Mouse (Mus musculus) kidney, embryonic 16.5 days (tissue): Measurements from ENCODE around the gene Stard13. TPM values are rescaled to one million over a fixed set of nuclear protein-coding genes. Genes with fewer than 3 reads are reported as not detected.

Experiments used
- ATAC-seq: fragments of 200-750 bp; cut with Nextera tagmentation; 2 replicates; pipeline ENCODE4 v1.8.0; 2017; ENCODE audit warnings: moderate TSS enrichment; ENCODE audit not compliant: low FRiP score, low TSS enrichment
- H3K27ac ChIP-seq: fragments of 300-500 bp; sonication (generic); 2 replicates; pipeline ENCODE4 v1.5.1; 2014; ENCODE audit warnings: low read length
- H3K27me3 ChIP-seq: fragments of 300-500 bp; sonication (generic); 2 replicates; pipeline ENCODE4 v1.6.1; 2014; ENCODE audit warnings: low read length, control low read depth, mixed read lengths; ENCODE audit not compliant: insufficient read depth
- H3K36me3 ChIP-seq: fragments of 300-500 bp; sonication (generic); 2 replicates; pipeline ENCODE4 v1.6.1; 2014; ENCODE audit warnings: low read length, control low read depth, mixed read lengths; ENCODE audit not compliant: insufficient read depth
- H3K4me1 ChIP-seq: fragments of 300-500 bp; sonication (generic); 2 replicates; pipeline ENCODE4 v1.6.1; 2014; ENCODE audit warnings: low read length, control low read depth, mixed read lengths; ENCODE audit not compliant: insufficient read depth
- H3K4me2 ChIP-seq: fragments of 300-500 bp; sonication (generic); replicated peaks from 2 replicates; pipeline ENCODE4 v1.6.1; 2014; ENCODE audit warnings: low read depth, low read length
- H3K4me3 ChIP-seq: fragments of 300-500 bp; sonication (generic); 2 replicates; pipeline ENCODE4 v1.5.1; 2014; ENCODE audit warnings: mild to moderate bottlenecking, low read length
- H3K9ac ChIP-seq: fragments of 300-500 bp; sonication (generic); replicated peaks from 2 replicates; pipeline ENCODE4 v1.6.1; 2014; ENCODE audit warnings: low read length
- H3K9me3 ChIP-seq: fragments of 300-500 bp; sonication (generic); 2 replicates; pipeline ENCODE4 v1.6.1; 2016; ENCODE audit warnings: low read length, control low read depth
- WGBS: fragments of 180-500 bp; shearing (Covaris S2); extraction: QIAGEN DNeasy Blood & Tissue Kit; methylation state at CpG from one replicate; pipeline ENCODE4 v1.1.7; 2014; 5-methylcytosine and 5-hydroxymethylcytosine counted together
- polyA plus RNA-seq: library from polyadenylated mRNA; unstranded; fragments of >200 nt; fragmentation: Nextera tagmentation; extraction: Ambion mirVana; gene quantifications from 2 replicates; pipeline ENCODE4 v1.2.1, GENCODE M21; 2015

Stard13 gene
- polyA plus RNA-seq, 1 experiment from 2014 or later = 12.2 TPM

GRCm38 (mm10) chr5:151116192-151116887 lies 117.3 kb downstream of the Stard13 start:
- 88% methylated on average over 5 of the region's 5 CpGs for WGBS
- Histone ChIP-seq H3K27ac (no peak overlapping the region), H3K4me1 (0 out of 2 replicates have a peak, but pooled peaks cover 4% of the 10 kb centered on the region)

GRCm38 (mm10) chr5:151112743-151113142 lies 120.9 kb downstream of the Stard13 start:
- Histone ChIP-seq H3K27ac (no peak overlapping the region), H3K9me3 (no peaks in the 10 kb centered on the region), H3K4me3 (no peak overlapping the region), H3K4me1 (peaks cover 12% of the 10 kb centered on the region), H3K36me3 (no peaks in the 10 kb centered on the region), H3K27me3 (no peaks in the 10 kb centered on the region), H3K9ac (no peak overlapping the region), H3K4me2 (no peak overlapping the region)
- 86% methylated on average over 9 of the region's 9 CpGs for WGBS
- ATAC-seq = no peak

More at GRCm38 (mm10) chr5:151116192-151116887, 117.3 kb downstream of the Stard13 start:
- Histone ChIP-seq H3K9ac (no peak overlapping the region), H3K4me2 (no peak overlapping the region), H3K36me3 (no peaks in the 10 kb centered on the region), H3K9me3 (no peaks in the 10 kb centered on the region), H3K4me3 (no peak overlapping the region), H3K27me3 (no peaks in the 10 kb centered on the region)
- ATAC-seq = no peak

- Histone ChIP-seq H3K9me3 (no peaks in the 10 kb centered on the region), H3K4me3 (no peak overlapping the region), H3K4me2 (no peak overlapping the region), H3K27ac (no peak overlapping the region), H3K36me3 (no peaks in the 10 kb centered on the region), H3K4me1 (peaks cover 12% of the 10 kb centered on the region), H3K9ac (no peak overlapping the region), H3K27me3 (no peaks in the 10 kb centered on the region)
- no peak for ATAC-seq
- WGBS = 91% methylated on average over 7 of the region's 7 CpGs
These were observed 122.4 kb downstream of the Stard13 start for GRCm38 (mm10) chr5:151111080-151111871.

GRCm38 (mm10) chr5:151110461-151110908 lies 123.2 kb downstream of the Stard13 start:
- Histone ChIP-seq H3K27me3 (no peaks in the 10 kb centered on the region), H3K4me1 (peaks cover 12% of the 10 kb centered on the region), H3K4me2 (no peak overlapping the region), H3K4me3 (no peak overlapping the region), H3K36me3 (no peaks in the 10 kb centered on the region), H3K9me3 (no peaks in the 10 kb centered on the region), H3K27ac (no peak overlapping the region), H3K9ac (no peak overlapping the region)
- WGBS = 56% methylated on average over 6 of the region's 6 CpGs
- ATAC-seq = no peak

GRCm38 (mm10) chr5:151109822-151110221 lies 123.8 kb downstream of the Stard13 start:
- Histone ChIP-seq H3K27ac (no peak overlapping the region), H3K9me3 (no peaks in the 10 kb centered on the region), H3K4me1 (peaks cover 16% of the 10 kb centered on the region), H3K9ac (no peak overlapping the region), H3K4me3 (no peak overlapping the region), H3K4me2 (no peak overlapping the region), H3K36me3 (no peaks in the 10 kb centered on the region), H3K27me3 (no peaks in the 10 kb centered on the region)
- ATAC-seq = no peak
- WGBS = 67% methylated on average over 2 of the region's 2 CpGs

- Histone ChIP-seq H3K27ac (peak overlapping the region; percentile 59; the same call in 1 of the 2 replicates), H3K4me3 (no peak overlapping the region), H3K9ac (no peak overlapping the region), H3K9me3 (no peaks in the 10 kb centered on the region), H3K36me3 (no peaks in the 10 kb centered on the region), H3K4me2 (peak overlapping the region; percentile 48), H3K4me1 (peaks cover 18% of the 10 kb centered on the region), H3K27me3 (no peaks in the 10 kb centered on the region)
- WGBS = 75% methylated on average over 7 of the region's 7 CpGs
- no peak for ATAC-seq
These were observed 124.7 kb downstream of the Stard13 start for GRCm38 (mm10) chr5:151108955-151109354.

- Histone ChIP-seq H3K4me1 (peaks cover 18% of the 10 kb centered on the region), H3K9ac (peak overlapping the region; percentile 45), H3K27me3 (no peaks in the 10 kb centered on the region), H3K4me2 (peak overlapping the region; percentile 48), H3K36me3 (no peaks in the 10 kb centered on the region), H3K4me3 (peak overlapping the region; percentile 24), H3K9me3 (no peaks in the 10 kb centered on the region), H3K27ac (peak overlapping the region; percentile 59)
- peak; percentile 76 for ATAC-seq
- WGBS = 25% methylated on average over 19 of the region's 19 CpGs
These were observed 125.2 kb downstream of the Stard13 start for GRCm38 (mm10) chr5:151108291-151108897.

GRCm38 (mm10) chr5:151106841-151107240 lies 126.8 kb downstream of the Stard13 start:
- Histone ChIP-seq H3K4me1 (peaks cover 21% of the 10 kb centered on the region), H3K27me3 (no peaks in the 10 kb centered on the region), H3K4me2 (no peak overlapping the region), H3K27ac (no peak overlapping the region), H3K4me3 (no peak overlapping the region), H3K9me3 (no peaks in the 10 kb centered on the region), H3K9ac (no peak overlapping the region), H3K36me3 (no peaks in the 10 kb centered on the region)
- 92% methylated on average over 3 of the region's 3 CpGs for WGBS
- no peak for ATAC-seq

GRCm38 (mm10) chr5:151105054-151105971 lies 128.3 kb downstream of the Stard13 start:
- H3K9ac ChIP-seq = no peak overlapping the region
- no peaks in the 10 kb centered on the region for H3K36me3 ChIP-seq
- H3K9me3 ChIP-seq = no peaks in the 10 kb centered on the region
- H3K27me3 ChIP-seq = no peaks in the 10 kb centered on the region
- H3K4me2 ChIP-seq = no peak overlapping the region
- ATAC-seq = no peak; the same call in 1 of the 2 replicates
- 73% methylated on average over 10 of the region's 10 CpGs for WGBS
- no peak overlapping the region for H3K4me3 ChIP-seq
- no peak overlapping the region for H3K27ac ChIP-seq
- H3K4me1 ChIP-seq = peaks cover 21% of the 10 kb centered on the region
